Mouse (Mus musculus) stomach, embryonic 14.5 days (tissue): ENCODE results near the gene Efna2. TPM values are rescaled to one million over a fixed set of nuclear protein-coding genes. Genes with fewer than 3 reads are reported as not detected.

Experiments
- ATAC-seq: fragments of 200-750 bp; cut with Nextera tagmentation; 2 replicates; pipeline ENCODE4 v1.8.0; 2017; ENCODE audit warnings: low read depth, moderate TSS enrichment; ENCODE audit not compliant: insufficient number of reproducible peaks, insufficient read depth, low FRiP score
- H3K27ac ChIP-seq: fragments of 300-500 bp; sonication (generic); 2 replicates; pipeline ENCODE4 v1.5.1; 2014; ENCODE audit warnings: mild to moderate bottlenecking, low read length, moderate library complexity, mixed read lengths
- H3K27me3 ChIP-seq: fragments of 300-500 bp; sonication (generic); 2 replicates; pipeline ENCODE4 v1.6.1; 2014; ENCODE audit warnings: low read length, control low read depth, mixed read lengths; ENCODE audit not compliant: control insufficient read depth, insufficient read depth
- H3K36me3 ChIP-seq: fragments of 300-500 bp; sonication (generic); 2 replicates; pipeline ENCODE4 v1.6.1; 2014; ENCODE audit warnings: mild to moderate bottlenecking, control low read depth, low read length, moderate library complexity, mixed read lengths; ENCODE audit not compliant: control insufficient read depth, insufficient read depth
- H3K4me1 ChIP-seq: fragments of 300-500 bp; sonication (generic); 2 replicates; pipeline ENCODE4 v1.6.1; 2014; ENCODE audit warnings: low read length, control low read depth, mixed read lengths; ENCODE audit not compliant: control insufficient read depth, insufficient read depth
- H3K4me2 ChIP-seq: fragments of 300-500 bp; sonication (generic); replicated peaks from 2 replicates; pipeline ENCODE4 v1.6.1; 2014; ENCODE audit warnings: low read depth, low read length, control low read depth
- H3K4me3 ChIP-seq: fragments of 300-500 bp; sonication (generic); 2 replicates; pipeline ENCODE4 v1.5.1; 2014; ENCODE audit warnings: low read depth, low read length, control low read depth
- H3K9ac ChIP-seq: fragments of 300-500 bp; sonication (generic); replicated peaks from 2 replicates; pipeline ENCODE4 v1.6.1; 2014; ENCODE audit warnings: low read depth, mild to moderate bottlenecking, control low read depth, low read length, moderate library complexity, mixed read lengths
- H3K9me3 ChIP-seq: fragments of 300-500 bp; sonication (generic); 2 replicates; pipeline ENCODE4 v1.6.1; 2016; ENCODE audit warnings: low read depth, low read length, control low read depth; ENCODE audit not compliant: control insufficient read depth
- WGBS: fragments of 180-500 bp; shearing (Covaris S2); extraction: QIAGEN DNeasy Blood & Tissue Kit; methylation state at CpG from one replicate; pipeline ENCODE4 v1.1.7; 2014; 5-methylcytosine and 5-hydroxymethylcytosine counted together
- polyA plus RNA-seq: library from polyadenylated mRNA; unstranded; fragments of >200 nt; fragmentation: Nextera tagmentation; extraction: Ambion mirVana; gene quantifications from 2 replicates; pipeline ENCODE4 v1.2.1, GENCODE M21; 2014

Efna2 gene
- 12.2 and 12.5 TPM in 2 replicates for polyA plus RNA-seq

DNA sequence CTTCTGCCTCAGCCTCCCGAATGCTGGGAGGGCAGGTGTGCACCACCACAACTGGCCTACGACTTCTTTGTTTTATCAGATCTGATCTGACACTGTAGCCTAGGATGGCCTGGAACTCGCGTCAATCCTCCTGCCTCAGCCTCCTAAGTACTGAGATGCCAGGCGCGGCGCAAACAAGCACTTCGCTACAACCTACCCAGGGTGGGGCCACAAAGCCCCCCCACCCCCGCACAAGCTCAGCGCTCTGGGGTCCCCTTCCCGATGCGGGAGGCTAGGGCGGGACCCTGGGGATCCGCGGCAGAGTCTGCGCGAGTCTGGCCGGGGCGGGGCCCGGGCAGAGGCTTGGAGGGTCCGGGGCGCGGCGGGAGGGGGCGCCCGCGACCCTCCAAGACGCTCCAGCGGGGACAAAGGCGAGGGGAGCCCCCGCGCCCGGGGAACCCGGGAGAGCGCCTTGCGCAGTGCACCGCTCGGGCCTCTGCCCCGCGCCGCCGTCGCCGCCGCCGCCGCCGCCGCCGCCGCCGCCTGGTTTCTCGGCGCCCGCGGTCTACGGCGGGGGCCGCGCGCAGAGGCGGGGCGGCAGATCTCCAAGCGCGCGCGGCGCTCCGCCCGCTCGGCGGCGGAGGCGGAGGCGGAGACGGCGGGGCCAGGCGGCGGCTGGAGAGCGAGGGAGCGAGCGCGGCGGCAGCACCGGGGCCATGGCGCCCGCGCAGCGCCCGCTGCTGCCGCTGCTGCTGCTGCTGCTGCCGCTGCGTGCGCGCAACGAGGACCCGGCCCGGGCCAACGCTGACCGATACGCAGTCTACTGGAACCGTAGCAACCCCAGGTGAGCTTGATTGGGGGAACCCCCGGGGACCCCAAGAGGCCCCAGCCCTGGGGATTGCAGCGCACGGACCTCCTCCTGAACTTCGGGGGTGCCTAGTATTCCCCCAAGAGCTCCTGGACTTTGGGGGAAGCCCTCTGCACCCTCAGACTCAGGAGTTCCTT lies at the start of gene Efna2:
Efna2 (plus strand) TSS at position 415 of the 984 bp plus-strand sequence.
- Histone ChIP-seq H3K27me3 (no peaks in the 10 kb centered on the region), H3K4me3 (peak within 1 kb of the TSS; percentile 66), H3K4me1 (peaks cover 12% of the 10 kb centered on the region; the same call in 1 of the 2 replicates), H3K27ac (peak within 1 kb of the TSS; percentile 55), H3K36me3 (peaks cover 6% of the 10 kb centered on the region), H3K4me2 (peak within 1 kb of the TSS; percentile 79), H3K9ac (peak within 1 kb of the TSS; percentile 89), H3K9me3 (no peaks in the 10 kb centered on the region)
- 2% methylated on average over 66 of the region's 106 CpGs for WGBS
- ATAC-seq: peak; percentile 62; the same call in 1 of the 2 replicates

DNA sequence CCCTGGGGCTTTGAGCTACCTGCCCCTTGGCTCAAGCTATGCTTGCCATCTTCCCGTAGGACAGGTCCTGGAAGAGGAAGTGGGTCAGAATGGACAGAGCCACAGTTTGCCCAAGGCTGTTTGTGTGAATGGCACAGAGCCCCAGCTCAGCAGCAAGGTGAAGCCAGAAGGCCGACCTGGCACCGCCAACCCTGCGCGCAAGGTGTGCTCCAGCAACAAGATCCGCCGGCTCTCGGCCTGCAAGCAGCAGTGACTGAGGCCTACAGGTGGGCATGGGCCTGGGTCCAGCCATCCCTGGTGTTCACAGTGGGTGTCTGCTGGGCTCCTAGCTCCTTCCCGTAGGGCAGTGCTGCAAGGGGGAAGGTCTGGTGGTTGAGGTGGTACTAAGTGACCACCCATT lies 49.4 kb upstream of the Efna2 start:
- Histone ChIP-seq H3K4me3 (no peak overlapping the region), H3K4me2 (no peak overlapping the region), H3K9me3 (no peaks in the 10 kb centered on the region), H3K9ac (no peak overlapping the region), H3K27ac (peak overlapping the region; percentile 27; the same call in 1 of the 2 replicates), H3K27me3 (no peaks in the 10 kb centered on the region), H3K4me1 (peaks cover 4% of the 10 kb centered on the region; the same call in 1 of the 2 replicates), H3K36me3 (peaks cover 70% of the 10 kb centered on the region)
- WGBS: 82% methylated on average over 9 of the region's 9 CpGs
- ATAC-seq: no peak

DNA sequence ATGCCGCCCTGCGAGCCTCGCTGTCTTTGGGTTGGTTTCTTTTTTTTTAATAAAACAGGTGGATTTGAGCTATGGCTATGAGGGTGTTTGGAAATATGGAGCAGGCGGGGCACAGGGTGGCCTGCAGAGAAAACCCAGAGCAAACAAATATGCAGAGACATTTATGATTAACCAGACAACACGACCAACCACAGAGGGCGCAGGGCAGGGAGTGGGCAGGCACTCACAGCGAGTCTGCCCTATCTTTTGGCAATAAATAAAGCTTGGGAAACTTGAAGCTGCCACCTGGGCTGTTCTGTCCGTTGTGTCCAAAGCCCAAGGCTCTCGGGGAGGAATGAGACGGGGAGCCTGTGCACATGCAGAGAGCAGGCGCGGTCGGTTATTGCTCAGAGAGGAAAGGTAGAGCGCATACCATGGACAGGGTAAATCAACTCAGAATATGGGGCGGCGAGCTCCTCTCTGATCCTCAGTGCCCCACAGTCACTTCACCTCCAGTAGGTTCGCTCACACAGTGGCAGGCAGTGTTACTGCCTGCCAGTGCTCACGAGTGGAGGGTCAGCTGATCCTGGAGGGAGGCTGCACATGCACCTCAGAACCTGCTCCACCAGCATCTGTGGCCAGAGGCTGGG lies 48.8 kb upstream of the Efna2 start:
- Histone ChIP-seq H3K4me2 (no peak overlapping the region), H3K9ac (no peak overlapping the region), H3K4me3 (no peak overlapping the region), H3K36me3 (peaks cover 67% of the 10 kb centered on the region), H3K9me3 (no peaks in the 10 kb centered on the region), H3K27me3 (no peaks in the 10 kb centered on the region), H3K27ac (peak overlapping the region; percentile 27; the same call in 1 of the 2 replicates), H3K4me1 (peaks cover 4% of the 10 kb centered on the region; the same call in 1 of the 2 replicates)
- ATAC-seq: peak; percentile 42; the same call in 1 of the 2 replicates
- WGBS: 65% methylated on average over 18 of the region's 18 CpGs

DNA sequence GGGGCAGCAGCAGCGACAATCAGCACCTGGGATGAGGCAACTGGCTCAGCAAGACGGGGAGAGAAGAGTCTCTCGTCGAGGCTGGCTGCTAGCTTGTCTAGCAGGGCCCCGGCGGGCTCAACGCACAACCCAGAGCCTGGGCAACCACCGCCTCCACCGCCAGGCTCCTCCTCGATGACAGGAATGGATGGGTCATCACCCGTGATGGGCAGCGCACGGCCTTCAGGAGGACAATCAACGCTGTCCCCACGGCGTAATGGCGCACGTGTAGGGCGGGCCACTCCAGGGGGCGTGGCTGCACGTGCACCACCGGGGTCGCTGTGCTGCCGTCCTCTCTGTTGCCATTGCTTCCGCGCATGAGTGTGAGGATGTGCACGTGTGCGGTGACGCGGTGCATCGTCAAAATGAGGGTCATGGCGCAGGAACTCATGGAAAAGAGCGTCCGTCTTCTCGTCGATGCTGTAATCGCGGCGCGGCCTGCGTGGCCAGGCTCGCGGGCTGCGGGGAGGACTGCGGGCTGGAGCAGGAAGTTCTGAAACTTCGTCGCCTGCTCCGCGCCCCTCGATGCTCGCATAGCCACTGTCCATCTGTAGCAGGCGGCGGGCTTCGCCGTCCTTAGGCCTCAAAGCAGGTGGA lies 47.8 kb upstream of the Efna2 start:
- no peak overlapping the region for H3K4me3 ChIP-seq
- no peaks in the 10 kb centered on the region for H3K27me3 ChIP-seq
- no peak for ATAC-seq
- 24% methylated on average over 55 of the region's 55 CpGs for WGBS
- peaks cover 57% of the 10 kb centered on the region for H3K36me3 ChIP-seq
- peaks cover 6% of the 10 kb centered on the region; the same call in 1 of the 2 replicates for H3K4me1 ChIP-seq
- no peak overlapping the region; the same call in 1 of the 2 replicates for H3K4me2 ChIP-seq
- H3K27ac ChIP-seq: no peak overlapping the region
- no peaks in the 10 kb centered on the region for H3K9me3 ChIP-seq
- H3K9ac ChIP-seq: no peak overlapping the region

DNA sequence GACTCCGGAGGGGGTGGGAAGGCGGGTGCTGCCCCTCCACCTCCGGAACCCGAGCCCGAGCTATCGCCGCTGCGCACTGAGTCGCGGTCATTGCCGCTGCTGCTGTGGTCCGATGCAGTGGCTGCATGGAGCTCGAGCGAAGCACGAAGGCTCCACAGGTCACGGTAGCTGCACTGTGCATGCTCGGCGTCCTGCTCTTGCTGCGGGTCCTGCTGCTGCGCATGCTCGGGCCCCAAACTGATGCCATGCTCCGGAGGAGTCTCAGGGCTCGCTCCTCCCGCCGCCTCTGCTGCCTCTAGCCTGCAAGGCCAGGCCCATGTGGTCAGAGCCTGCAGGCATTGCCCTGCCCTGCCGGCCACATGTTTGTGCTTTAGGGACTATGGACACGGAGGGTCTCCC lies 47.3 kb upstream of the Efna2 start:
- WGBS: 52% methylated on average over 27 of the region's 27 CpGs
- H3K4me3 ChIP-seq: no peak overlapping the region
- peaks cover 53% of the 10 kb centered on the region for H3K36me3 ChIP-seq
- peaks cover 6% of the 10 kb centered on the region; the same call in 1 of the 2 replicates for H3K4me1 ChIP-seq
- ATAC-seq: no peak
- no peak overlapping the region for H3K4me2 ChIP-seq
- no peaks in the 10 kb centered on the region for H3K9me3 ChIP-seq
- H3K27me3 ChIP-seq: 0 out of 2 replicates have a peak, but pooled peaks cover 3% of the 10 kb centered on the region
- no peak overlapping the region for H3K9ac ChIP-seq
- H3K27ac ChIP-seq: no peak overlapping the region

DNA sequence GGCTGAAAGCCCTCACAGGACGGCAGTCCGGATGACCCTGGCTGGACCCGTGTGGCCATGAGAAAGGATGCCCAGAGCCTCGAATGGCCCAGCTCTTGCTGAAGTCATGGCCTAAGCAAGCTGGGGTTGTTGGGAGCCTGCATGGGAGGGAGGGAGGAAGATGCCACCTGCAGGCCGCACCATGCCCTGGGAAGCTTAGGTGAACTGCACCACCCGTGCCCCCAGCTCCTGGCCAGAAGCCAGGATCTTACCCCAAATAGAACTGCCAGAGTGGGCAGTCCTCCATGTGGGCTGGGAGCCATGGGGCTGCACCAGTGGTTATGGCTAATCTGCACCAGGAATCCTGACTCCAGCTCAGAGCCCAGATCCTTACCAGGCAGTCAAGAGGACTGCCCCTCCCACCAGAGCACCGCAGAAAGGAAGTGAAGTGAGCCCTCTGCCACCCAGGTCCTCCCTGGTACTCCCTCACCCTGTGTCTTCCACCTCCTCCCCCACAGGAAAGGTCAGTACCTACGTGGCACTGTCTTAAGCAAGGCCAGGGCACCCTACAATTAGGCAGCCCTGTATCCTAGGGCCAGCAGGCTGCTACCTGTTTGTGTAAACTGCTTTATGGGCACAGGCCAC lies 45.9 kb upstream of the Efna2 start:
- ATAC-seq: no peak
- Histone ChIP-seq H3K4me1 (peaks cover 14% of the 10 kb centered on the region; the same call in 1 of the 2 replicates), H3K4me3 (no peak overlapping the region), H3K27ac (no peak overlapping the region), H3K36me3 (peaks cover 40% of the 10 kb centered on the region), H3K4me2 (no peak overlapping the region), H3K27me3 (0 out of 2 replicates have a peak, but pooled peaks cover 7% of the 10 kb centered on the region), H3K9me3 (no peaks in the 10 kb centered on the region), H3K9ac (no peak overlapping the region)
- 77% methylated on average over 8 of the region's 8 CpGs for WGBS

DNA sequence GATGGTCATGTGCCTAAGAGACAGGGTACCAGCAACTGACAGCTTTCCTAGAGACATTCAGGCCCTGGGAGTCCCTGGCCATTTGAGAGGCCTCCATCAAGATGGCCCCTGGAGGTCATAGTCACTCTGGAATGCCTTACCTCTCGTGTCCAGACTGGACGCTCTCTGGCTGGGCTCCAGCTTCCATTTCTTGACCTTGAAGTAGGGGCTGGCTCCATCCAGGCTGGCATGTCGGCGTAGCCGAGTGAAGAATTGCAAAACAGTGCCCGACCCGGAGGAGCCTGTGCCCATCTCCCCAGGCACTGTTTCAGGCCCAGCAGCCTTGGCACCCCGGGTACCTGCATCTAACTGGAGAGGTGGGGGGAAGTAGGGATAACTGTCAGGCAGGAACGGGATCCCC lies 44.9 kb upstream of the Efna2 start:
- whole genome bisulfite sequencing: 87% methylated on average over 9 of the region's 9 CpGs
- Histone ChIP-seq H3K36me3 (peaks cover 29% of the 10 kb centered on the region), H3K27me3 (0 out of 2 replicates have a peak, but pooled peaks cover 7% of the 10 kb centered on the region), H3K4me2 (no peak overlapping the region), H3K27ac (no peak overlapping the region), H3K4me1 (peaks cover 17% of the 10 kb centered on the region; the same call in 1 of the 2 replicates), H3K4me3 (no peak overlapping the region), H3K9ac (no peak overlapping the region), H3K9me3 (no peaks in the 10 kb centered on the region)
- ATAC-seq: no peak
